Mouse (Mus musculus): ENCODE data around the gene Adamts15.

DNA sequence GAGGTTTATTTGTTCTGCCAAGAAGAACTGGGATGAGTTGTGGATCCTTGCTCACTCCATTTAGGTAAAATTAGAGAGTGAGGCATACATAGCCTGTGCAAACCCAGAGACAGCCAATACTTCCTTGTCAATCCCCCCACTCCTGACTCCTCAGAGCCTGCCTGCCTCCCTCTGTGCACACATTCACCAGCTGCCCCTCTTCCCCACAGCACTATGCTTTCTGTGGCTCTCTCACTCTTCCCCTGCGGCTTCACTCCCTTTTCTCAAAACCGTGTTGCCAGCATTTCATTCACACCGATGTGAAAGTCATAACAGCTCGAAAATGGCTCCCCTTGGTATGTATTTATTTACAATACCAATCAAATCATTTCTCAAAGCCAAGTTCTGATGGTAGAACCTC is 10.1 kb upstream of the Adamts15 start:
- TF ChIP-seq CTCF (IDR thresholded peaks at IDR 0.05; ENCODE audit: low read depth): no peak
- TF ChIP-seq EP300 (optimal IDR thresholded peaks at IDR 0.05): no peak

Data from stomach, postnatal 0 days (tissue).